Mouse (Mus musculus) CH12.LX (cell line): ENCODE results near the gene Klrb1c. TPM values are rescaled to one million over a fixed set of nuclear protein-coding genes. Genes with fewer than 3 reads are reported as not detected.

Experiments used
- polyA plus RNA-seq: library from polyadenylated mRNA; unstranded; fragments of >175 nt; gene quantifications from 2 replicates; pipeline ENCODE4 v1.2.1, GENCODE M21; 2012; ENCODE audit warnings: low read depth; ENCODE audit not compliant: insufficient read length
- total RNA-seq, 2 experiments: library from RNA; depleted of rRNA; stranded (reverse); fragments of 300-350 nt in 1 of 2; fragments of >200 nt in 1 of 2; gene quantifications; 2 replicates each; pipeline ENCODE4 v1.2.3; 2012 to 2014

The Klrb1c gene
- total and polyA plus RNA-seq, 3 experiments = not detected

Other genes with a start within 250 kb of the Klrb1c start
- gene A2ml1, start 207.6 kb downstream of the Klrb1c start, total RNA-seq (2012; rRNA removed) = not detected in 2 replicates
- not detected in 2 replicates for gene A2ml1, start 207.6 kb downstream of the Klrb1c start, total RNA-seq (2014; rRNA removed)
- gene A2ml1, start 207.6 kb downstream of the Klrb1c start, polyA plus RNA-seq = not detected in 2 replicates
- not detected in 2 replicates for gene Klrb1a, start 165.7 kb downstream of the Klrb1c start, total RNA-seq (2012; rRNA removed)
- gene Klrb1a, start 165.7 kb downstream of the Klrb1c start, total RNA-seq (2014; rRNA removed) = not detected in 2 replicates
- not detected in 2 replicates for gene Klrb1a, start 165.7 kb downstream of the Klrb1c start, polyA plus RNA-seq
- gene Clec2h, start 126.8 kb downstream of the Klrb1c start, total RNA-seq (2012; rRNA removed) = not detected in 2 replicates
- gene Clec2h, start 126.8 kb downstream of the Klrb1c start, total RNA-seq (2014; rRNA removed) = not detected in 2 replicates
- not detected in 2 replicates for gene Clec2h, start 126.8 kb downstream of the Klrb1c start, polyA plus RNA-seq
- 1.1 and 1.3 TPM in 2 replicates for gene Klrb1, start 66.2 kb downstream of the Klrb1c start, total RNA-seq (2012; rRNA removed)
- gene Klrb1, start 66.2 kb downstream of the Klrb1c start, total RNA-seq (2014; rRNA removed) = 1.1 and 1.3 TPM in 2 replicates
- 0.29 and 0.79 TPM in 2 replicates for gene Klrb1, start 66.2 kb downstream of the Klrb1c start, polyA plus RNA-seq
- gene Gm44511, start 37.1 kb upstream of the Klrb1c start, total RNA-seq (2012; rRNA removed) = not detected in 2 replicates
- gene Gm44511, start 37.1 kb upstream of the Klrb1c start, total RNA-seq (2014; rRNA removed) = not detected in 2 replicates
- not detected in 2 replicates for gene Gm44511, start 37.1 kb upstream of the Klrb1c start, polyA plus RNA-seq
- not detected in 2 replicates for gene Klrb1b, start 37.1 kb upstream of the Klrb1c start, total RNA-seq (2012; rRNA removed)
- not detected in 2 replicates for gene Klrb1b, start 37.1 kb upstream of the Klrb1c start, total RNA-seq (2014; rRNA removed)
- not detected in 2 replicates for gene Klrb1b, start 37.1 kb upstream of the Klrb1c start, polyA plus RNA-seq
- 34.4 and 38.5 TPM in 2 replicates for gene Clec2i, start 98.4 kb upstream of the Klrb1c start, total RNA-seq (2012; rRNA removed)
- gene Clec2i, start 98.4 kb upstream of the Klrb1c start, total RNA-seq (2014; rRNA removed) = 104 and 134 TPM in 2 replicates
- 80.7 and 90.3 TPM in 2 replicates for gene Clec2i, start 98.4 kb upstream of the Klrb1c start, polyA plus RNA-seq
- gene BC035044, start 101.9 kb upstream of the Klrb1c start, total RNA-seq (2012; rRNA removed) = 51.6 and 53.5 TPM in 2 replicates
- gene BC035044, start 101.9 kb upstream of the Klrb1c start, total RNA-seq (2014; rRNA removed) = 121 and 124 TPM in 2 replicates
- 49.4 and 49.7 TPM in 2 replicates for gene BC035044, start 101.9 kb upstream of the Klrb1c start, polyA plus RNA-seq
- gene Clec2g, start 145.2 kb upstream of the Klrb1c start, total RNA-seq (2012; rRNA removed) = 66.5 and 91.7 TPM in 2 replicates
- gene Clec2g, start 145.2 kb upstream of the Klrb1c start, total RNA-seq (2014; rRNA removed) = 142 and 169 TPM in 2 replicates
- gene Clec2g, start 145.2 kb upstream of the Klrb1c start, polyA plus RNA-seq = 78.9 and 82.0 TPM in 2 replicates